Mouse (Mus musculus): ENCODE data around the gene Nxnl1. TPM values are rescaled to one million over a fixed set of nuclear protein-coding genes. Genes with fewer than 3 reads are reported as not detected.
A peak's percentile ranks its signal among the peaks of the same experiment; 100 is the strongest.

The Nxnl1 gene
- total and polyA plus RNA-seq, 2 experiments = not detected

DNA sequence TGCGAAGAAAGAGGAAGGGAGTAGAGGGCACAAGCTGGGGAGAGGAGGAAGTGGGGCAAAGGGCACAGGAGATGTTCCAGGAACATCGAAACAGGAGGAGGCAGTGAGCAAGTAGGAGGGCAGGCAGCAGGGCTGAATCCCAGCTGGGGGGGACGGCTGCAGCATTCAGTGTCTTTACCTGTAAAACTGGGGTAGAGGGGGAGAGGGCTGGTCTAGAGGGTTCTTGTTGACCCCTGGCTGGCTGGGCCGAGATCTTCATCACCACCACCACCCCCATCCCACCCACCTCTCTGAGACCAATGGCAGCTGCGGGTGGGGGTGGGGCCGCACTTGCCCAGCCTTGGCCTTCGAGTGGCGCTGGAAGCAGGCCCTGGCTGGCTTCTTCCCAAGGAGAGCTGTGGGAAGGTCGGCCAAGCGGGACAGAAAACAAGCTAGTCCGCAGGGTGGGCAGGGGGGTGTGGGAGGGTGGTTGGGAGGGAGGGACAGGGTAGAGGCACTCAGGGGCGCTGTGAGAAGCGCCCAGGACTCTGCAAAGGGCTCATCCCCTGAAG is 2.1 kb upstream of the Nxnl1 start, which contains the start of gene Slc27a1:
Gene Slc27a1, plus strand, starts transcription at position 496 of the 551 bp plus-strand sequence.
- H3K4me3 ChIP-seq (ENCODE audit: insufficient read depth, low read depth, low read length) = peak within 1 kb of the TSS; percentile 67
- H3K79me2 ChIP-seq (ENCODE audit: control insufficient read depth, insufficient read depth, low read length) = no peaks in the 10 kb centered on the region
- peaks cover 4% of the 10 kb centered on the region; the same call in 1 of the 2 replicates for H3K4me1 ChIP-seq (ENCODE audit: control insufficient read depth, insufficient read depth, low read length)
- 19% methylated on average over 13 of the region's 13 CpGs for WGBS
- DNase-seq (ENCODE audit: extremely low read depth, low read depth, low spot score) = peak; percentile 40
- TF ChIP-seq CTCF (IDR thresholded peaks at IDR 0.05; ENCODE audit: low read depth, low read length) (no peak), POLR2A (IDR thresholded peaks at IDR 0.05; ENCODE audit: extremely low read depth, insufficient read depth, low read length) (no peak)
- H3K27ac ChIP-seq (replicated peaks; ENCODE audit: insufficient read depth, low read depth, low read length) = peak within 1 kb of the TSS; percentile 82
- H3K27me3 ChIP-seq (ENCODE audit: control insufficient read depth, insufficient read depth, low read length) = no peaks in the 10 kb centered on the region
- H3K36me3 ChIP-seq (ENCODE audit: control insufficient read depth, insufficient read depth, low read length) = no peaks in the 10 kb centered on the region
- peak within 1 kb of the TSS; percentile 76 for H3K9ac ChIP-seq (ENCODE audit: low read depth, low read length)

DNA sequence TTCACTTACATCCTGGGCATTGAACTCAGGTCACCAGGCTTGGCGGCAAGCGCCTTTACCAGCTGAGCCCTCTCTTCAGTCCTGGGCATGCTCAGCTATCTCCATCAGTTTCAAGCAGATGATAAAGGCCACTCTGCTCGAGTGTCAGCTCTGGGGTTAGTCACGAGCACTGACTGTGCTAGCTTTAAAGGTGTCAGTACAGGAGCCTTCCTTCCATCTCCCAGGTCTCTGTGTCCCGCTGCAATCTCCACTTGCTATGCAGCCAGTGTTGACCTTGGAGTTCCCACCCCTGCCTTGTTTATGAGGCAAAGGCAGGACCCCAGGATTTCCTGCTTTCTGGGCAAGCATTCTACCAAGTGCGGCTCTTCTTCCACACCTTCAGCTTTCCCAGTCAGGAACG is 1.2 kb upstream of the Nxnl1 start:
- Histone ChIP-seq H3K27ac (replicated peaks; ENCODE audit: insufficient read depth, low read depth, low read length) (no peak overlapping the region; the same call in 1 of the 2 replicates), H3K4me3 (ENCODE audit: insufficient read depth, low read depth, low read length) (no peak overlapping the region), H3K9ac (ENCODE audit: low read depth, low read length) (no peak overlapping the region), H3K79me2 (ENCODE audit: control insufficient read depth, insufficient read depth, low read length) (no peaks in the 10 kb centered on the region), H3K4me1 (ENCODE audit: control insufficient read depth, insufficient read depth, low read length) (peaks cover 4% of the 10 kb centered on the region; the same call in 1 of the 2 replicates), H3K27me3 (ENCODE audit: control insufficient read depth, insufficient read depth, low read length) (0 out of 2 replicates have a peak, but pooled peaks cover 1% of the 10 kb centered on the region), H3K36me3 (ENCODE audit: control insufficient read depth, insufficient read depth, low read length) (no peaks in the 10 kb centered on the region)
- no peak for DNase-seq (ENCODE audit: extremely low read depth, low read depth, low spot score)
- TF ChIP-seq CTCF (IDR thresholded peaks at IDR 0.05; ENCODE audit: low read depth, low read length) (no peak), POLR2A (IDR thresholded peaks at IDR 0.05; ENCODE audit: extremely low read depth, insufficient read depth, low read length) (no peak)
- WGBS = 88% methylated on average over 7 of the region's 7 CpGs

DNA sequence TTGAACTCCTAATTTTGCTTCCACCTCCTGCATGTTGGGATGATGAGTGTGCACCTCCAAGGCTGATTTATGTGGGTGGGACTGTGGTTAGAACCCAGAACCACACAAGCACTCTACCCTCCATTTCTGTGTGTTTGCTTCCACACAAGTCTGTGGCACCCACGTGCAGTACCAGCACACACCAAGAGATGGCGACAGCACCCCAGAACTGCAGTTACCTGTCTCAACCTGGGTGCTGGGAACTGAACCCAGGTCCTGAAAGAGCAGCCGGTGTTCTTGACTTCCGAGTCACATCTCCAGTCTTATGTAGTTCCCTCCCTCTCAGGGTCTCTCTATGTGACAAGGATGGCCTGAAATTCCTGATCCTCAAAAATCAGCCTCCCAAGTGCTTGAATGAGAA is 2.4 kb downstream of the Nxnl1 start:
- Histone ChIP-seq H3K27ac (replicated peaks; ENCODE audit: insufficient read depth, low read depth, low read length) (no peak overlapping the region), H3K9ac (ENCODE audit: low read depth, low read length) (no peak overlapping the region), H3K36me3 (ENCODE audit: control insufficient read depth, insufficient read depth, low read length) (no peaks in the 10 kb centered on the region), H3K79me2 (ENCODE audit: control insufficient read depth, insufficient read depth, low read length) (no peaks in the 10 kb centered on the region), H3K4me1 (ENCODE audit: control insufficient read depth, insufficient read depth, low read length) (peaks cover 7% of the 10 kb centered on the region; the same call in 1 of the 2 replicates), H3K4me3 (ENCODE audit: insufficient read depth, low read depth, low read length) (no peak overlapping the region), H3K27me3 (ENCODE audit: control insufficient read depth, insufficient read depth, low read length) (0 out of 2 replicates have a peak, but pooled peaks cover 7% of the 10 kb centered on the region)
- TF ChIP-seq POLR2A (IDR thresholded peaks at IDR 0.05; ENCODE audit: extremely low read depth, insufficient read depth, low read length) (no peak), CTCF (IDR thresholded peaks at IDR 0.05; ENCODE audit: low read depth, low read length) (no peak)
- no peak for DNase-seq (ENCODE audit: extremely low read depth, low read depth, low spot score)
- WGBS = 86% methylated on average over 4 of the region's 4 CpGs

DNA sequence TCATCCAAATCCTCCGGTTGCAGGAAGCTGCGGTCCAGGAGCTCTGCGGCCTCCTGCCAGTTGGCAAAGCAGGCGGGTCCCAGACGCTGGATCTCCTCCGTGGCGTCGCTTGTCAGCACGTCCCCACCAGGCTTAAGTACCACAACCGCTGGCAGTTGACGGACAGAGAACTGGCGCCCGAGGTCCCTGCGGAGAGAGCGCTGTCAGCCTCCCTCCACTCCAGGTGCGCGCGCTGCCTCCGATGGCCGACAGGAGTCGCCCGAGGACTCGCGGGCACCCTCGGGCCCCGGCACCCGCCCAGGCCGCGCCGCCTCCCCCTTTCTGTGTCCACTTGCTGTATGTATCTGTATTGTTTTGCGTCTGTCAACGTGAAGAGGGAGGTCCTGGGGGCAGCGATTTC is 3.6 kb downstream of the Nxnl1 start:
- Histone ChIP-seq H3K4me3 (ENCODE audit: insufficient read depth, low read depth, low read length) (peak overlapping the region; percentile 9; the same call in 1 of the 2 replicates), H3K79me2 (ENCODE audit: control insufficient read depth, insufficient read depth, low read length) (no peaks in the 10 kb centered on the region), H3K36me3 (ENCODE audit: control insufficient read depth, insufficient read depth, low read length) (no peaks in the 10 kb centered on the region), H3K9ac (ENCODE audit: low read depth, low read length) (peak overlapping the region; percentile 3; the same call in 1 of the 2 replicates), H3K27ac (replicated peaks; ENCODE audit: insufficient read depth, low read depth, low read length) (no peak overlapping the region), H3K4me1 (ENCODE audit: control insufficient read depth, insufficient read depth, low read length) (peaks cover 8% of the 10 kb centered on the region; the same call in 1 of the 2 replicates), H3K27me3 (ENCODE audit: control insufficient read depth, insufficient read depth, low read length) (peaks cover 13% of the 10 kb centered on the region)
- DNase-seq (ENCODE audit: extremely low read depth, low read depth, low spot score) = no peak
- TF ChIP-seq POLR2A (IDR thresholded peaks at IDR 0.05; ENCODE audit: extremely low read depth, insufficient read depth, low read length) = no peak
- peak; percentile 81 for TF ChIP-seq CTCF (IDR thresholded peaks at IDR 0.05; ENCODE audit: low read depth, low read length)
- WGBS = 2% methylated on average over 33 of the region's 33 CpGs

DNA sequence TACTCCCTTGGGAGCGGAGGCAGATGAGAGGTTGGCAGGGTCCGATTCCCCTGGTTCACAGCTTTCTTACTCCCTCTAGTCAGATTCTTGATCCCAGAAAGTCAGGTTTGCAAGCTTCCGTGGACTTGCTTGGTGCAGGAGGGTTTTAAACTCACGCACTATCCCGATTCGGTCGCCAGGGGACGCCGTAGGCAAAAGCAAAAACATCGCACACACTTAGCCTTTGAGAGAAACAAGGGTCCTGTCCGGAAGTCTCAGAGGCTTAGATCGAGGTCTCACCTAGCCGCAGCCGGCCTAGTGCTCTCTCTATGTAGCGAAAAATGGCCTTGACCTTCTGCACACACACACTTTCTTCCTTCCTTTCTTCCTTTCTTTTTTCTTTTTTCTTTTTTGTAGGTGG is 5.0 kb downstream of the Nxnl1 start:
- Histone ChIP-seq H3K79me2 (ENCODE audit: control insufficient read depth, insufficient read depth, low read length) (no peaks in the 10 kb centered on the region), H3K27ac (replicated peaks; ENCODE audit: insufficient read depth, low read depth, low read length) (no peak overlapping the region), H3K4me3 (ENCODE audit: insufficient read depth, low read depth, low read length) (no peak overlapping the region), H3K27me3 (ENCODE audit: control insufficient read depth, insufficient read depth, low read length) (peaks cover 13% of the 10 kb centered on the region), H3K36me3 (ENCODE audit: control insufficient read depth, insufficient read depth, low read length) (no peaks in the 10 kb centered on the region), H3K9ac (ENCODE audit: low read depth, low read length) (no peak overlapping the region), H3K4me1 (ENCODE audit: control insufficient read depth, insufficient read depth, low read length) (peaks cover 8% of the 10 kb centered on the region; the same call in 1 of the 2 replicates)
- 3% methylated on average over 15 of the region's 15 CpGs for WGBS
- DNase-seq (ENCODE audit: extremely low read depth, low read depth, low spot score) = peak; percentile 64
- no peak for TF ChIP-seq POLR2A (IDR thresholded peaks at IDR 0.05; ENCODE audit: extremely low read depth, insufficient read depth, low read length)
- peak; percentile 97 for TF ChIP-seq CTCF (IDR thresholded peaks at IDR 0.05; ENCODE audit: low read depth, low read length)

DNA sequence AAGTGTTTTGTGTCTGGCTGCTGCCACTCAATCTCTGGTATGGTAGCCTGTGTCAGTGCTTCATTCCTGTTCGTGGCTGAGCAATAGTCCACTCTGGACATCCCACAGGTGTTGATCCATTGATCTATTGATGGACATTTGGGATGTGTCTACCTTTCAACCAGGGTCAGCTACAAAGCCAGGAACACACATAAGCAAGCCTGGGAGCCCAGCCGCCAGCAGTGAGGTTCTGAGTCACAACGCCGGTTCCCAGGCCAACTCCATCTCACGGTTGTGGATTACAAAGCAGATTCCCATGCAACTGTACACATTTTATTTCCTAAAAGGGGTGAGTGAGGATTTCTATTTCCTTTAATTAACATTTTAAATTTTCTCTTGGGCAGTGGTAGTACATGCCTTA is 5.6 kb downstream of the Nxnl1 start:
- Histone ChIP-seq H3K9ac (ENCODE audit: low read depth, low read length) (no peak overlapping the region), H3K27ac (replicated peaks; ENCODE audit: insufficient read depth, low read depth, low read length) (no peak overlapping the region), H3K27me3 (ENCODE audit: control insufficient read depth, insufficient read depth, low read length) (peaks cover 13% of the 10 kb centered on the region), H3K36me3 (ENCODE audit: control insufficient read depth, insufficient read depth, low read length) (no peaks in the 10 kb centered on the region), H3K4me3 (ENCODE audit: insufficient read depth, low read depth, low read length) (no peak overlapping the region), H3K4me1 (ENCODE audit: control insufficient read depth, insufficient read depth, low read length) (peaks cover 8% of the 10 kb centered on the region; the same call in 1 of the 2 replicates), H3K79me2 (ENCODE audit: control insufficient read depth, insufficient read depth, low read length) (no peaks in the 10 kb centered on the region)
- no peak for TF ChIP-seq CTCF (IDR thresholded peaks at IDR 0.05; ENCODE audit: low read depth, low read length)
- no peak for TF ChIP-seq POLR2A (IDR thresholded peaks at IDR 0.05; ENCODE audit: extremely low read depth, insufficient read depth, low read length)
- no peak for DNase-seq (ENCODE audit: extremely low read depth, low read depth, low spot score)
- 86% methylated on average over 5 of the region's 5 CpGs for WGBS
